Mouse (Mus musculus) heart, adult 2 months (tissue): ENCODE measurements around the gene Pdilt. TPM values are rescaled to one million over a fixed set of nuclear protein-coding genes. Genes with fewer than 3 reads are reported as not detected.

Experiments used
- DNase-seq, 2 experiments: peaks; one replicate each; pipeline ENCODE4 v3.0.0; 2021
- H3K27ac ChIP-seq: fragments of 200-600 bp; 2 replicates; pipeline ENCODE4 v1.8.1; 2022
- H3K27me3 ChIP-seq: fragments of 200-500 bp; 2 replicates; pipeline ENCODE4 v1.6.1; 2012; ENCODE audit warnings: mild to moderate bottlenecking, low read length, inconsistent platforms, mixed read lengths; ENCODE audit not compliant: control insufficient read depth, insufficient read depth
- H3K36me3 ChIP-seq: fragments of 200-500 bp; 2 replicates; pipeline ENCODE4 v1.6.1; 2012; ENCODE audit warnings: low read length, inconsistent platforms; ENCODE audit not compliant: control insufficient read depth, insufficient read depth
- H3K4me1 ChIP-seq: fragments of 200-500 bp; 2 replicates; pipeline ENCODE4 v1.6.1; 2011; ENCODE audit warnings: low read length; ENCODE audit not compliant: control insufficient read depth, insufficient read depth
- H3K4me3 ChIP-seq: fragments of 200-600 bp; 2 replicates; pipeline ENCODE4 v1.8.1; 2022
- H3K79me2 ChIP-seq: fragments of 200-500 bp; replicated peaks from 2 replicates; pipeline ENCODE4 v1.6.1; 2012; ENCODE audit warnings: mild to moderate bottlenecking, inconsistent platforms, low read length, moderate library complexity, mixed read lengths; ENCODE audit not compliant: control insufficient read depth, insufficient read depth
- H3K9ac ChIP-seq: fragments of 200-500 bp; 2 replicates; pipeline ENCODE4 v1.6.1; 2012; ENCODE audit warnings: low read depth, mild to moderate bottlenecking, control low read depth, inconsistent platforms, low read length, mixed read lengths
- CTCF ChIP-seq: fragments of 200-600 bp; IDR thresholded peaks from 2 replicates; pipeline ENCODE4 v1.8.1; 2022; ENCODE audit warnings: antibody characterized with exemption, mild to moderate bottlenecking, moderate library complexity
- EP300 ChIP-seq: fragments of 200-500 bp; IDR thresholded peaks from 2 replicates; pipeline ENCODE4 v1.6.1; 2011; ENCODE audit warnings: low read depth, low read length, control low read depth; ENCODE audit not compliant: insufficient read depth
- POLR2A ChIP-seq: fragments of 200-500 bp; IDR thresholded peaks from 2 replicates; pipeline ENCODE4 v1.6.1; 2011; ENCODE audit warnings: mild to moderate bottlenecking, low read depth, low read length, control low read depth; ENCODE audit not compliant: insufficient read depth
- whole genome bisulfite sequencing: fragments of 180-500 bp; shearing (Covaris S2); methylation state at CpG from one replicate; pipeline ENCODE4 v1.1.7; 2018; 5-methylcytosine and 5-hydroxymethylcytosine counted together
- intact Hi-C: fragments of 180-260 bp; cut with DNase I; formaldehyde crosslinking; loops from one replicate; pipeline ENCODE4 v1.15.1; 2025
- polyA plus RNA-seq: library from polyadenylated mRNA; depleted of rRNA; stranded (reverse); fragments of >200 nt; gene quantifications from 2 replicates; pipeline ENCODE4 v1.2.3, GENCODE M21; 2012
- total RNA-seq, 2 experiments: library from RNA; stranded (reverse); gene quantifications; 2 replicates each; pipeline ENCODE4 v1.2.3; 2021

Pdilt gene
- total and polyA plus RNA-seq, 3 experiments = 0.06 TPM; not detected in 2

DNA sequence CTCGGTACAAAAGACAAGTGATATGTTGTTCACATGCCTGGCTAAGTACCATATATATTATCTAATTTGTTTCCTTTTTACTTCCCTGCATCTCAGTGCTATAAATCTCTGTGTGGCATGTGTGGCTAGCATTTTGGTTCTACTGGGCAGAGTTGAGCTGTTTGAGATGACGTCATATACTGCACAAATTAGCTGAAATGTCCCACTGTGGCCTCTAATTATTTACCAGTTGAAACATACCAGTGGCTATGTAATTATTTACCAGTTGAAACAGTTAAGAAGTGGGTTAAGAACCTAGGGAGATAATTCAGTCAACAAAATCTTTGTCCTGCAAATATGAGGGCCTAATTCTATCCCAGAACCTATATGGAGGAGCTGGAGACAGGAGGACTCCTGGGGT is 4.3 kb upstream of the Pdilt start:
- WGBS = 61% methylated on average over 2 of the region's 2 CpGs
- no peak for DNase-seq
- Histone ChIP-seq H3K4me1 (no peaks in the 10 kb centered on the region), H3K27me3 (no peaks in the 10 kb centered on the region), H3K27ac (no peak overlapping the region), H3K36me3 (no peaks in the 10 kb centered on the region), H3K79me2 (no peaks in the 10 kb centered on the region), H3K9ac (no peak overlapping the region), H3K4me3 (no peak overlapping the region)
- TF ChIP-seq EP300 = no peak
- no peak for TF ChIP-seq CTCF
- no peak for TF ChIP-seq POLR2A
- intact Hi-C loops = no loop called here

DNA sequence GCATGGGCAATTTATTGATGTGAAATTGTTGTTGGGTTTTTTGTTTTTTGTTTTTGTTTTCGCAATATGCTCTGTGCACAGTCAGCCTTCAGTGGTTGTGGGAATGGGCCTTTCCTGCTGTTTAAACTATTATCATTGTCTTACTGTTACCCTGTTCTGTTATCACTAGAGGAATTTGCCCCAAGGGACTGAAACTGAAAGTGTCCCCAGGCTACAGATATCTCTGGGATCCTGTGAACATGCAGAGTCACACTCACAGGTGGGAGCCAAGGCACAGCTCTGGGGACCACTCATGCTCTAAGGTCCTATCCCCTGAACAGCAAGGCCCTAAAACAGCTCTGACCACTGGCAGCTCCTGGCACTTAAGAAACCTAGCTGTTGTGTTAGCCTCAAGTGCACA is 3.8 kb upstream of the Pdilt start:
- no peak for TF ChIP-seq EP300
- TF ChIP-seq POLR2A = no peak
- TF ChIP-seq CTCF = no peak
- H3K4me1 ChIP-seq = no peaks in the 10 kb centered on the region
- intact Hi-C loops = no loop called here
- DNase-seq = no peak
- no peak overlapping the region for H3K27ac ChIP-seq
- no peaks in the 10 kb centered on the region for H3K36me3 ChIP-seq
- no peaks in the 10 kb centered on the region for H3K79me2 ChIP-seq
- no peaks in the 10 kb centered on the region for H3K27me3 ChIP-seq
- H3K9ac ChIP-seq = no peak overlapping the region
- no peak overlapping the region for H3K4me3 ChIP-seq
- WGBS = 77% methylated on average over 1 of the region's 1 CpGs

DNA sequence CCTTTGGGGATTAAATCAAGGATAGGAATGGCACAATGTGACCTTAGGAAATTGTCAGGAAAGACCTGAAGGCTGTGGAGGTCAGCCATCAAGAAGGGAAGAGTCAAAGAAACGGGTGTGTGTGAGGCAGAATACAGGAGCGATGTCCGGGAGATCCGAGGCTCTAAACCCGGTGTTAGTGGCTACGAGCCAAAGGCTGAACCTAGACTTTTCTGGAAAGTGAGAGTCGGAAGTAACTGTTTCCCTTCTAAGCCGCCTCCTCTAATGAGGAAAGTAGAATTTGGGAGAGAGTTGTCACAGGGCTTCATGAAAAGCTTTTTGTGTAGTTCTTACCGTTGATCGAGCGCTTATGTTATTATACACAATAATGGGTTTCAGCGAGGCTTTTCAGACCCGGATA is 3.2 kb upstream of the Pdilt start:
- H3K27ac ChIP-seq = peak overlapping the region; percentile 51
- WGBS = 60% methylated on average over 13 of the region's 13 CpGs
- TF ChIP-seq CTCF = no peak
- TF ChIP-seq POLR2A = no peak
- no peak for TF ChIP-seq EP300
- no peaks in the 10 kb centered on the region for H3K27me3 ChIP-seq
- intact Hi-C loops = no loop called here
- no peak overlapping the region for H3K9ac ChIP-seq
- H3K36me3 ChIP-seq = no peaks in the 10 kb centered on the region
- H3K4me1 ChIP-seq = no peaks in the 10 kb centered on the region
- no peak for DNase-seq
- no peaks in the 10 kb centered on the region for H3K79me2 ChIP-seq
- H3K4me3 ChIP-seq = peak overlapping the region; percentile 20; the same call in 1 of the 2 replicates

GRCm38 (mm10) chr7:119525881-119526281 is 2.6 kb upstream of the Pdilt start:
- Histone ChIP-seq H3K4me1 (no peaks in the 10 kb centered on the region), H3K9ac (no peak overlapping the region), H3K27me3 (no peaks in the 10 kb centered on the region), H3K27ac (peak overlapping the region; percentile 51), H3K36me3 (no peaks in the 10 kb centered on the region), H3K4me3 (no peak overlapping the region), H3K79me2 (no peaks in the 10 kb centered on the region)
- WGBS = 9% methylated on average over 2 of the region's 2 CpGs
- TF ChIP-seq CTCF (no peak), EP300 (0 out of 2 replicates have a peak, but pooled peaks have one; percentile 29), POLR2A (no peak)
- intact Hi-C loops = no loop called here
- DNase-seq = peak; percentile 49 to 70

GRCm38 (mm10) chr7:119522385-119522784 is 904 bp downstream of the Pdilt start:
- 57% methylated on average over 1 of the region's 1 CpGs for WGBS
- TF ChIP-seq EP300 = no peak
- no peak for TF ChIP-seq CTCF
- no peak for TF ChIP-seq POLR2A
- H3K27me3 ChIP-seq = no peaks in the 10 kb centered on the region
- H3K27ac ChIP-seq = no peak overlapping the region
- H3K36me3 ChIP-seq = no peaks in the 10 kb centered on the region
- no peaks in the 10 kb centered on the region for H3K4me1 ChIP-seq
- no peak overlapping the region for H3K9ac ChIP-seq
- no peak overlapping the region for H3K4me3 ChIP-seq
- intact Hi-C loops = no loop called here
- no peak for DNase-seq
- H3K79me2 ChIP-seq = no peaks in the 10 kb centered on the region

DNA sequence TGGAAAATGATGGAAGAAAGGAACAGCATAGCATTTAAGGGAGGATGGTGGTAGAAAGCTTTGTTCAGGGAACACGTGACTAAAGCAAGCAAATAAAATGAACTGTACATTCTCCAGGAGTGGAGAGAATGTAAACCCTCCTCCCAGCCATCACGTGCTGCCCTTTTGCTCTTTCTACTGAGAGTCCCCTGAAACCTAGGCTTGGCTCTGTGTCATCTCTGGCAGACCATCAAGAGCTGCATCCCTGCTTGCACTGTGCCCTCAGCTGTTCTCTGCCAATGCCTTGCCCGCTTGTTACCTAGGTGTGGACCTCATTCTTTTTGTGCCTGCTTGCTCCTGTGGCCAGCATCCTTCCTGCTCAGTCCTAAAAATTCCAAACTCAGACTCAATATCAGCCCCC is 1.5 kb downstream of the Pdilt start:
- Histone ChIP-seq H3K27me3 (no peaks in the 10 kb centered on the region), H3K27ac (no peak overlapping the region), H3K4me1 (no peaks in the 10 kb centered on the region), H3K36me3 (no peaks in the 10 kb centered on the region), H3K9ac (no peak overlapping the region), H3K79me2 (no peaks in the 10 kb centered on the region), H3K4me3 (no peak overlapping the region)
- WGBS = 72% methylated on average over 3 of the region's 3 CpGs
- TF ChIP-seq EP300 = no peak
- TF ChIP-seq POLR2A = no peak
- no peak for TF ChIP-seq CTCF
- intact Hi-C loops = no loop called here
- no peak for DNase-seq
